Mouse (Mus musculus): Measurements from ENCODE around the gene Nup107. TPM values are rescaled to one million over a fixed set of nuclear protein-coding genes. Genes with fewer than 3 reads are reported as not detected.
"Not testable (repeated sequence)": the region's sequence is repeated elsewhere in the genome, so short reads cannot be mapped to it uniquely, and the experiment has no call there.

The Nup107 gene
- total RNA-seq, 2 experiments from 2014 or later = 5.8 to 6.6 TPM

DNA sequence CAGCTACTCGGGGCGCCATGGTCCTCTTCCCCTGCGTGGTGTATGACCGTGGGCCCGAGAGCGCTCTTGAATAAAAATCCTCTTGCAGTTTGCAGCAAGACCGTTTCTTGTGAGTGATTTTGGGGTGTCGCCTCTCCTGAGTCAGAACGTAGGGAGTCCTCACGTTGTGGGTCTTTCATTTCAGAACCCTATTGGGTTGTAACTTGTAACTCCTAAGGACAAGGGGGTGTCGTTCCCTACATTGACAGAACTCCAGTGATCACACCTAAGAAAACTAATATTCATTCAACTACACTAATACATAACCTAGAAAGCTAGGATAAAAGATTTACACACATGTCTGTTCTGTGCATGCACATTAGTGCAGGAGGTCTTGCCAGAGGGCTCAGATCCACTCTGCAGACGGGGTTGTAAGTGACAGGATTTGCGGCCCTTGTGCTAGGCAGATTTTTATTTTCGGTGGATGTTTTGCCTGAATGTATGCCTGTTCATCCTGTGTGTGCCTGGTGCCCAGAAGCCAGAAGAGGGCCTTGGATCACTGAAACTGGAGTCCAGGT, 42.6 kb downstream of the Nup107 start:
- DNase-seq = no peak
- no peak overlapping the region for H3K4me3 ChIP-seq
- no peak overlapping the region for H3K27ac ChIP-seq
- intact Hi-C loops (cut with DNase I) = loop anchor here (5.0 kb wide), 1 partner anchor 42 kb away; the partner anchor contains the start of gene Nup107
- no peak for TF ChIP-seq CTCF (IDR thresholded peaks at IDR 0.05)

GRCm38 (mm10) chr10:117749050-117749686, 43.3 kb downstream of the Nup107 start:
- intact Hi-C loops (cut with DNase I) = loop anchor here (5.0 kb wide), 1 partner anchor 43 kb away; the partner anchor contains the start of gene Nup107

DNA sequence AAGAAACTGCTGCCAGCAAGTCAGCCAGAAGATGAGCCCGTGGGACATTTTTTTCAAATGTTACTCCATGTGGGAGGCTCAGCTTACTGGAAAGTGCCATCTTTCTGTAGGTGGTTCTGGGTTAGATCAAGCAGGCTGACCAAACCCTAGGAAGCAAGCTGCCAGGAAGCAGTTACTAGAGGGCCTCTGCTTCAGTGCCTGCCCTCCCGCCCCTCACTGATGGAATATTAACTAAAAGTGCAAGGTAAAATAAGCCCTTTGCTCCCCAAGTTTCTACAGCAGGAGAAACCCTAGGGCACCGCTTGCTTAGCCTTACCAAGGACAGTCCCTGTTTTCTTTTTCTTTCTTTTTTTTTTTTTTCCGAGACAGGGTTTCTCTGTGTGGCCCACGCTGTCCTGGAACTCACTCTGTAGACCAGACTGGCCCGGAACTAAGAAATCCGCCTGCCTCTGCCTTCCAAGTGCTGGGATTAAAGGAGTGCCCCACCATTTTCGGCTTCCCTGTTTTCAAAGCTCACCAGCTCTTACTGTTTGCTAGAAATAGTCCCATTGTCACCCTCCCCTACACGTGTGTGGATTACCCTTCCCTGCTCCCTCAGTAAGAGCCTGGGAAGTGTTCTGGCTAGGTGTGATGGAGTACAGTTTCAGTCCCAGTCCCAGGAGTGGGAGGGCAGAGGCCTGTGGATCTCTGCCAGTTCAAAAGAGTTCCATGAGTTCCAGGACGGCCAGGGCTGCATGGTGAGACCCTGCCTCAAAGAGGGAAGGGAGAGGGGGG, 44.0 kb downstream of the Nup107 start:
- no peak for TF ChIP-seq CTCF (IDR thresholded peaks at IDR 0.05)
- intact Hi-C loops (cut with DNase I) = loop anchor here (5.0 kb wide), 1 partner anchor 44 kb away; the partner anchor contains the start of gene Nup107

More at GRCm38 (mm10) chr10:117749050-117749686, 43.3 kb downstream of the Nup107 start:
- Histone ChIP-seq H3K4me3 (no peak overlapping the region), H3K27ac (no peak overlapping the region)
- TF ChIP-seq CTCF (IDR thresholded peaks at IDR 0.05) = no peak
- no peak for DNase-seq

DNA sequence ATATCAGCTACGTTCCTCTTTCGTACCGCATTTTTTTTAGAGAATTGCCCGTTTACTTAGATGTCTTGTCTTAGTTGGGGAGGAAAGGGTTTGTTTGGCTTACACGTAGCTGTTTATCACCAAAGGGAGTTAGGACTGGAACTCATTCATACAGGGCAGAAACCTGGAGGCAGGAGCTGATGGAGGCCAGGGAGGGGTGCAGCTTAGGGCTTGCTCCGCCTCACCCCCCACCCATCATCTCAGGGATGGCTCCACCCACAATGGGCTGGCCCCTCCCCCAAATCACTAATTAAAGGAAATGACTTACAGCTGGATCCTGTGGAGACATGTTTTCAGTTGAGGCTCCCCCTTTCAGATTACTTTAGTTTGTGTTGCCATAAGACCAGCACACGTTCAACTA, 44.8 kb downstream of the Nup107 start:
- TF ChIP-seq CTCF (IDR thresholded peaks at IDR 0.05) = no peak

More for the DNA sequence above, 44.0 kb downstream of the Nup107 start:
- no peak overlapping the region for H3K27ac ChIP-seq
- H3K4me3 ChIP-seq = no peak overlapping the region
- DNase-seq = no peak

GRCm38 (mm10) chr10:117746297-117746883, 46.1 kb downstream of the Nup107 start, which contains the start of gene Slc35e3:
Slc35e3 (minus strand) TSS chr10:117746365.
- intact Hi-C loops (cut with DNase I) = loop anchor here (5.0 kb wide), 1 partner anchor 46 kb away; the partner anchor contains the start of gene Nup107
- no peak for TF ChIP-seq CTCF (IDR thresholded peaks at IDR 0.05)

More for the DNA sequence above, 44.8 kb downstream of the Nup107 start:
- H3K27ac ChIP-seq = no peak overlapping the region
- DNase-seq = no peak
- intact Hi-C loops (cut with DNase I) = loop anchor here (5.0 kb wide), 1 partner anchor 45 kb away; the partner anchor contains the start of gene Nup107
- no peak overlapping the region for H3K4me3 ChIP-seq

DNA sequence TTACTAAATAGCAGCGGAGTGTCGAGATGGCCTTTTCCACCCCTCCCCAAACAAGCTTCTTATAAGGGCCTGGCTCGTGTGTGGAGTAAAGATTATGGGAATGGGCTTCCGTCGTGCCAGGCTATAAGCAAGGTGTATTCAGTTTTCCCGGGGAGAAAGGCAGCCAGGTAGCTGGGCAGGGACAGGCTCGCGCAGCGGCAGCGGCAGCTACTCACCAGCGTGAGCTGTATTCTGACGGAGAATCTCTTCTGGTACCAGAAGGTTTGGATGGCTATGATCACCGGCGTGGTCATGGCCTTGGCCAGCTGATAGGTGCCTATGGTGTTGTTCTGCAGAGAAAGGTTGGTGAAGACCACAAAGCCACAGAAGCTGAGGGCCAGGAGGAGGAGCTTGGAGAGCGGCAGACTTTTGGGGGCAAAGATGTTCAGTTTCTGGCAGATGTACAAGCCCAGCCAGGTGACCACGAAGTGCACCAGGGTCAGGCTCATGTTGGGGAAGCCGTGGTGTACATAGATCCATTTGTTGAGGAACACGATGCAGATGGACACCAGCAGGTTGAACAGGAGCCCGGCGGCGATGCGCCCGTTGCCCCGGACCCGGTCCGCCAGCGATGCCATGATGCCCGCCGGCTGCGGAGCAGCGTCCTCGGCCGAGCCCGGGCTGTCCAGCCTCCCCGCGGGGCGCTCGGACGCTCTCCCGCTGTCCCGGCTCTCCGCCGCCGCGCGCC, 46.8 kb downstream of the Nup107 start:
- Histone ChIP-seq H3K27ac (peak overlapping the region; percentile 84), H3K4me3 (peak overlapping the region; percentile 77)
- intact Hi-C loops (cut with DNase I) = loop anchor here (5.0 kb wide), 1 partner anchor 47 kb away; the partner anchor contains the start of gene Nup107
- DNase-seq = not testable (repeated sequence)

More at GRCm38 (mm10) chr10:117746297-117746883, 46.1 kb downstream of the Nup107 start, which contains the start of gene Slc35e3:
- peak; percentile 99 for DNase-seq
- Histone ChIP-seq H3K27ac (peak within 1 kb of the TSS; percentile 84), H3K4me3 (peak within 1 kb of the TSS; percentile 77)

DNA sequence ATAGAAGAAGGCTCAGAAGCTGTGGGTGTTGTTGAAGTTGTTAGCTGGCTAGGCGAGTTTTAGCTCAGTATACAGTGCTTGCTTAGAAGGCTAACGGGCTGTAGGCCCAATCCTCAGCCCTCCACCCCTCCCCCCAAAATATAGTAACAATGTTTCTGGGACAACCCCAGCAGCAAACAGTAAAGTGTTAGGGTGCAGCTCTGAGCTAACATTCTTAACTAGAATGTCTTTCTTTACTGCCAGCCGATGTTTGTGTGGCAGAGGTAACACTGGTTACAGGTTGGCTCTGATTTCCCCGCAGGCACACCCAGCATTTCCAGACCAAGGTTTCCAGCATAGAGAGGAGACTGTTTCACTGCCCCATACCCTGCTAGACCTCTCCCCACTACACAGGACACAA, 48.6 kb downstream of the Nup107 start:
- Histone ChIP-seq H3K4me3 (no peak overlapping the region), H3K27ac (no peak overlapping the region)
- TF ChIP-seq CTCF (IDR thresholded peaks at IDR 0.05) = no peak
- no peak for DNase-seq
- intact Hi-C loops (cut with DNase I) = no loop called here

- Histone ChIP-seq H3K4me3 (no peak overlapping the region), H3K27ac (no peak overlapping the region)
- no peak for TF ChIP-seq CTCF (IDR thresholded peaks at IDR 0.05)
- intact Hi-C loops (cut with DNase I) = no loop called here
- no peak for DNase-seq
These were observed 49.3 kb downstream of the Nup107 start for GRCm38 (mm10) chr10:117743182-117743581.

GRCm38 (mm10) chr10:117742618-117743017, 49.9 kb downstream of the Nup107 start:
- Histone ChIP-seq H3K4me3 (no peak overlapping the region), H3K27ac (no peak overlapping the region)
- intact Hi-C loops (cut with DNase I) = no loop called here
- DNase-seq = no peak
- no peak for TF ChIP-seq CTCF (IDR thresholded peaks at IDR 0.05)

GRCm38 (mm10) chr10:117741698-117742475, 50.6 kb downstream of the Nup107 start:
- no peak overlapping the region for H3K27ac ChIP-seq
- intact Hi-C loops (cut with DNase I) = no loop called here
- no peak for TF ChIP-seq CTCF (IDR thresholded peaks at IDR 0.05)
- DNase-seq = no peak
- no peak overlapping the region for H3K4me3 ChIP-seq

DNA sequence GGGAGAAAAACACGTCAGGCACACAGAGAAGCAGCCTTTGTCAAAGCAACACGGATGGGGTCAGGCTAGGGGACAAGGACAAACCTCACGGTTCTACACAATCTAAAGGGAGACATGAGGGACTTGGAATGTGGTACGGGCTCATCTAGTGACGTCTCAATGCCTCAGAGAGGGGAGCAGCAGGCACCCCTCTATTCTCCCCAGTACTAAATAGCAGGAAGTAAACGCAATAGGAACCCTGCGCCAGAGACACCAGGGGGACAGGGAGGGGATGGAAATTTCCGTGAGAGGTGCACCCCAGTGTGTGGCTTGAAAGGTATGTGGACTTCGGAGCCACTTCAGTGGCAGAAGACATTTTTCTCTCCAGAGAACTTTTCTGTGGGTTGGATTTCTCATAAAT, 51.6 kb downstream of the Nup107 start:
- DNase-seq = no peak
- intact Hi-C loops (cut with DNase I) = no loop called here
- Histone ChIP-seq H3K27ac (no peak overlapping the region), H3K4me3 (no peak overlapping the region)
- no peak for TF ChIP-seq CTCF (IDR thresholded peaks at IDR 0.05)
